Mouse (Mus musculus) embryonic facial prominence, embryonic 11.5 days (tissue): ENCODE measurements around the gene Nup107. TPM values are rescaled to one million over a fixed set of nuclear protein-coding genes. Genes with fewer than 3 reads are reported as not detected.
A peak's percentile ranks its signal among the peaks of the same experiment; 100 is the strongest.

Experiments
- ATAC-seq: fragments of 200-750 bp; cut with Nextera tagmentation; replicated peaks from 2 replicates; pipeline ENCODE4 v1.8.0; 2017; ENCODE audit warnings: low read depth; ENCODE audit not compliant: insufficient number of reproducible peaks, low FRiP score, low TSS enrichment
- DNase-seq: peaks from one replicate; pipeline ENCODE4 v3.0.0-alpha.2; 2015; ENCODE audit warnings: low spot score
- H3K27ac ChIP-seq: fragments of 300-500 bp; sonication (generic); replicated peaks from 2 replicates; pipeline ENCODE4 v1.5.1; 2014; ENCODE audit warnings: mild to moderate bottlenecking, low read depth, low read length, control low read depth
- H3K27me3 ChIP-seq: fragments of 300-500 bp; sonication (generic); 2 replicates; pipeline ENCODE4 v1.6.1; 2014; ENCODE audit warnings: mild to moderate bottlenecking, low read length, moderate library complexity, mixed read lengths; ENCODE audit not compliant: control insufficient read depth, insufficient read depth
- H3K36me3 ChIP-seq: fragments of 300-500 bp; sonication (generic); replicated peaks from 2 replicates; pipeline ENCODE4 v1.6.1; 2014; ENCODE audit warnings: low read depth, mild to moderate bottlenecking, low read length, moderate library complexity, mixed read lengths; ENCODE audit not compliant: control insufficient read depth, insufficient read depth
- H3K4me1 ChIP-seq: fragments of 300-500 bp; sonication (generic); 2 replicates; pipeline ENCODE4 v1.6.1; 2014; ENCODE audit warnings: low read length, mixed read lengths; ENCODE audit not compliant: control insufficient read depth, insufficient read depth
- H3K4me2 ChIP-seq: fragments of 300-500 bp; sonication (generic); 2 replicates; pipeline ENCODE4 v1.6.1; 2014; ENCODE audit warnings: low read depth, mild to moderate bottlenecking, control low read depth, low read length, moderate library complexity
- H3K4me3 ChIP-seq: fragments of 300-500 bp; sonication (generic); 2 replicates; pipeline ENCODE4 v1.5.1; 2014; ENCODE audit warnings: low read depth, low read length, control low read depth
- H3K9ac ChIP-seq: fragments of 300-500 bp; sonication (generic); replicated peaks from 2 replicates; pipeline ENCODE4 v1.6.1; 2014; ENCODE audit warnings: mild to moderate bottlenecking, control low read depth, low read length
- H3K9me3 ChIP-seq: fragments of 300-500 bp; sonication (generic); replicated peaks from 2 replicates; pipeline ENCODE4 v1.6.1; 2016; ENCODE audit warnings: mild to moderate bottlenecking, low read length, inconsistent platforms, mixed read lengths; ENCODE audit not compliant: control insufficient read depth
- WGBS: fragments of 180-500 bp; shearing (Covaris S2); extraction: QIAGEN DNeasy Blood & Tissue Kit; methylation state at CpG from one replicate; pipeline ENCODE4 v1.1.7; 2014; 5-methylcytosine and 5-hydroxymethylcytosine counted together
- polyA plus RNA-seq: library from polyadenylated mRNA; unstranded; fragments of >200 nt; fragmentation: Nextera tagmentation; extraction: Ambion mirVana; gene quantifications from 2 replicates; pipeline ENCODE4 v1.2.1, GENCODE M21; 2014

The Nup107 gene
- polyA plus RNA-seq, 1 experiment from 2014 or later: 122 TPM

- H3K4me3 ChIP-seq: no peak overlapping the region
- H3K4me1 ChIP-seq: no peaks in the 10 kb centered on the region
- no peak overlapping the region for H3K4me2 ChIP-seq
- no peak overlapping the region for H3K27ac ChIP-seq
- no peaks in the 10 kb centered on the region for H3K9me3 ChIP-seq
- 59% methylated on average over 14 of the region's 15 CpGs for WGBS
- H3K36me3 ChIP-seq: no peaks in the 10 kb centered on the region; the same call in 1 of the 2 replicates
- no peaks in the 10 kb centered on the region for H3K27me3 ChIP-seq
- H3K9ac ChIP-seq: no peak overlapping the region
- peak; percentile 23 for DNase-seq
- no peak for ATAC-seq
Observed at GRCm38 (mm10) chr10:117731244-117732101, 61.0 kb downstream of the Nup107 start.

GRCm38 (mm10) chr10:117730637-117731203 is 61.8 kb downstream of the Nup107 start:
- no peak overlapping the region for H3K27ac ChIP-seq
- H3K36me3 ChIP-seq: no peaks in the 10 kb centered on the region
- H3K27me3 ChIP-seq: no peaks in the 10 kb centered on the region
- H3K4me1 ChIP-seq: no peaks in the 10 kb centered on the region
- ATAC-seq: no peak
- DNase-seq: no peak
- H3K4me2 ChIP-seq: no peak overlapping the region
- no peak overlapping the region for H3K4me3 ChIP-seq
- no peaks in the 10 kb centered on the region for H3K9me3 ChIP-seq
- WGBS: 91% methylated on average over 12 of the region's 12 CpGs
- no peak overlapping the region for H3K9ac ChIP-seq

- no peak for ATAC-seq
- WGBS: 92% methylated on average over 7 of the region's 7 CpGs
Observed at GRCm38 (mm10) chr10:117730140-117730539, 62.4 kb downstream of the Nup107 start.

GRCm38 (mm10) chr10:117729139-117729814 is 63.2 kb downstream of the Nup107 start:
- H3K9me3 ChIP-seq: no peaks in the 10 kb centered on the region
- no peaks in the 10 kb centered on the region for H3K4me1 ChIP-seq
- no peak for DNase-seq
- H3K4me3 ChIP-seq: no peak overlapping the region
- H3K27ac ChIP-seq: no peak overlapping the region
- no peak overlapping the region for H3K9ac ChIP-seq
- H3K27me3 ChIP-seq: no peaks in the 10 kb centered on the region
- H3K4me2 ChIP-seq: no peak overlapping the region
- 73% methylated on average over 11 of the region's 11 CpGs for WGBS
- no peak for ATAC-seq
- no peaks in the 10 kb centered on the region for H3K36me3 ChIP-seq

More at GRCm38 (mm10) chr10:117730140-117730539, 62.4 kb downstream of the Nup107 start:
- DNase-seq: no peak
- H3K4me1 ChIP-seq: no peaks in the 10 kb centered on the region
- no peak overlapping the region for H3K4me2 ChIP-seq
- no peak overlapping the region for H3K4me3 ChIP-seq
- H3K27me3 ChIP-seq: no peaks in the 10 kb centered on the region
- no peaks in the 10 kb centered on the region for H3K9me3 ChIP-seq
- H3K27ac ChIP-seq: no peak overlapping the region
- no peak overlapping the region for H3K9ac ChIP-seq
- H3K36me3 ChIP-seq: no peaks in the 10 kb centered on the region

- no peak for DNase-seq
- 81% methylated on average over 5 of the region's 5 CpGs for WGBS
- Histone ChIP-seq H3K9ac (no peak overlapping the region), H3K9me3 (no peaks in the 10 kb centered on the region), H3K27ac (no peak overlapping the region), H3K27me3 (no peaks in the 10 kb centered on the region), H3K4me1 (no peaks in the 10 kb centered on the region), H3K4me3 (no peak overlapping the region), H3K36me3 (no peaks in the 10 kb centered on the region), H3K4me2 (no peak overlapping the region)
- no peak for ATAC-seq
Observed at GRCm38 (mm10) chr10:117728574-117728973, 63.9 kb downstream of the Nup107 start.

- Histone ChIP-seq H3K4me2 (no peak overlapping the region), H3K4me3 (no peak overlapping the region), H3K9ac (no peak overlapping the region), H3K36me3 (no peaks in the 10 kb centered on the region), H3K27ac (no peak overlapping the region), H3K9me3 (no peaks in the 10 kb centered on the region), H3K4me1 (no peaks in the 10 kb centered on the region), H3K27me3 (no peaks in the 10 kb centered on the region)
- 83% methylated on average over 9 of the region's 9 CpGs for WGBS
- ATAC-seq: no peak
- DNase-seq: no peak
Observed at GRCm38 (mm10) chr10:117727518-117728110, 64.9 kb downstream of the Nup107 start.

- H3K9ac ChIP-seq: no peak overlapping the region
- DNase-seq (no peak), ATAC-seq (no peak)
- 96% methylated on average over 4 of the region's 4 CpGs for WGBS
- H3K9me3 ChIP-seq: no peaks in the 10 kb centered on the region
- H3K36me3 ChIP-seq: no peaks in the 10 kb centered on the region
- H3K4me2 ChIP-seq: no peak overlapping the region
- no peak overlapping the region for H3K4me3 ChIP-seq
- H3K27me3 ChIP-seq: no peaks in the 10 kb centered on the region
- no peak overlapping the region for H3K27ac ChIP-seq
- no peaks in the 10 kb centered on the region for H3K4me1 ChIP-seq
Observed at GRCm38 (mm10) chr10:117726888-117727385, 65.6 kb downstream of the Nup107 start.
